Mouse (Mus musculus) thymus, postnatal 14 days (tissue): ENCODE results near the gene Rcn2.

Experiments
- DNase-seq: peaks from one replicate; pipeline ENCODE4 v3.0.0; 2021

Gene Rcn2

GRCm38 (mm10) chr9:56097584-56098298, 56.1 kb downstream of the Rcn2 start:
- no peak for DNase-seq

GRCm38 (mm10) chr9:56100041-56100522, 58.4 kb downstream of the Rcn2 start:
- no peak for DNase-seq

- no peak for DNase-seq
Observed at GRCm38 (mm10) chr9:56101022-56101421, 59.4 kb downstream of the Rcn2 start.

DNA sequence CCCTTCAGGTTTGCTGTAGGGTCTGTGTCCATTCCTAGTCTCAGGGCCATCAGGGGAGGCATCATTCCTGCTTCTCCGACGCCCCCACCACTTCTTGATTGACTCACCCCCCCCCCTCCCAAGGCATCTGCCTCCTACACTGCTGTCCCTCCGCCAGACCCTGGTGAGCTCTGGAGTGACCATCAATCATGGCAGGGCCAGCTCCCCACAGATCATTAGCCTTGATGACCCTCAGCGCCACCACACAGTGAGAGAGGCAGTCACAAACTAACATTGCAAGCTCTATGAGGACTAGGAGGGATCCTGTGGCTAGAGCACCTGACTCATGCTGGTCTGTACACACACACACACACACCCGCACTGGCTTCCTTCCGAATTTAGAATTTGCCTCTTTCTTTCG, 63.3 kb downstream of the Rcn2 start:
- no peak for DNase-seq

GRCm38 (mm10) chr9:56106274-56107072, 64.8 kb downstream of the Rcn2 start:
- DNase-seq: no peak

DNA sequence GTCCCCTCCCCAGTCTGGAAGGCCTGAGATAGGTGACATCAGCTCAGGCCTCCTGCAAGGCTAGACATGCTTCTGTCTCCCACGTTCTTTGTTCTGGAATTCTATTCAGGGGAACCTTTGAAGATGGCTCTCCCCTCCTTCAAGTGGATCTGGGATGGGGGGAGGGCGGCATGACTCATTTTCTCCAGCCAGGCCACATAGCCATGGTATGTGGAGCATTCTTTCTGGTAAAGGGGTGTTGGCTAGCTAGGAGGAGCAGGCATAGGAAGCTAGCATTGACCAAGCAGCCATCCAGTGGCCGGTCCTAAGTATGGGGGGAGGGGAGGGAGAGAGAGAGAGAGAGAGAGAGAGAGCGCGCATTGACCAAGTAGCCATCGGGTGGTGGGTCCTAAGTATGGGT, 65.9 kb downstream of the Rcn2 start:
- no peak for DNase-seq

- DNase-seq: no peak
Observed at GRCm38 (mm10) chr9:56108174-56108573, 66.5 kb downstream of the Rcn2 start.
